Mouse (Mus musculus) heart, adult 2 months (tissue): ENCODE results near the gene Eps15.

Experiments
- CTCF ChIP-seq: fragments of 200-600 bp; IDR thresholded peaks from 2 replicates; pipeline ENCODE4 v1.8.1; 2022; ENCODE audit warnings: antibody characterized with exemption, mild to moderate bottlenecking, moderate library complexity
- POLR2A ChIP-seq: fragments of 200-500 bp; IDR thresholded peaks from 2 replicates; pipeline ENCODE4 v1.6.1; 2011; ENCODE audit warnings: mild to moderate bottlenecking, low read depth, low read length, control low read depth; ENCODE audit not compliant: insufficient read depth

GRCm38 (mm10) chr4:109412233-109412632, 132.2 kb downstream of the Eps15 start:
- TF ChIP-seq CTCF (no peak), POLR2A (no peak)
